Mouse (Mus musculus): ENCODE measurements at regions not wholly inside any gene's neighbourhood (a gene's known extent, or its start where the extent isn't known, plus 50 kb on each side); places are given as distances from the start of the nearest gene placed in this dataset.

DNA sequence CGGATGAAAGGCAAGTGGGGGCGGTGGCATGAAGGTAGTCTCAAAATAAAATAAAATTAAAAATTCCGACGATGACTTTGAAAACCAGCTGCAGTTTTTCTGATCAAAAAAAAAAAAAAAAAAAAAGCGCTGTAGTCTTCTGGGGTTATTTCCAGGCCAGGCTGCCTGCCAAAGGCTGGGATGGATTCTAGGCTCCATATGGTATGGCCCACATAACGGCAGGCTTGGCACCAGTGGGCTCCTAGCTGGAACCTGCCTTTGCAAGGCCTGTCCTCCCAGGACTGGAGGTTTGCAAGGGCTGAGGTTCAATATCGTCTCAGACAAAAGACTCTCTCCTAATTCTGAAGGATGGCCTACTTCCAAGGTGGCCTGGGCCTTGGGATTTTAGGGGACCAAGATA, 280.6 kb upstream of the Tbx3 start:
- no peak for DNase-seq (ENCODE audit: low spot score in 2 of 2)

DNA sequence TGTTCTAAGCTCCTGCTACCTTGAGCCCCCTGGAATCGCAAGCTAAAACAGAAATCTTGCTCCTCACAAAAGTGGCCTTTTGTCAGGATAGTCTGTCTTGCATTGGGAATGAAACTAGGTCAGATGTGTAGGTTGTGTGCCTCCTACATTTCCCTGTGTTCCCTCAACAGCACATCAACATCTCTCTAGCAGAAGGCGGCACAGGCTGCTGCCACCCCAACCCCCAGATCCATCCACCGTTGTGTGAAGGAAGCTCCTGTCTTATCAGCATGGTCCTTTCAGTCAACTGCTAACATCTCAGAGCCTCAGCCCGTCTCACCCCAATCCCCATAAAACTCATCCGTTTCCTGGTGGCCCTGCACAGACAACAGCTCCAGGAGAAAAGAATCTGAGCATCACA, 272.0 kb upstream of the Tbx3 start:
- no peak for DNase-seq (ENCODE audit: low spot score in 2 of 2)

GRCm38 (mm10) chr5:119400223-119400935, 270.1 kb upstream of the Tbx3 start:
- peak in 1 of 2 experiments; percentile 12 for DNase-seq (ENCODE audit: low spot score in 2 of 2)

DNA sequence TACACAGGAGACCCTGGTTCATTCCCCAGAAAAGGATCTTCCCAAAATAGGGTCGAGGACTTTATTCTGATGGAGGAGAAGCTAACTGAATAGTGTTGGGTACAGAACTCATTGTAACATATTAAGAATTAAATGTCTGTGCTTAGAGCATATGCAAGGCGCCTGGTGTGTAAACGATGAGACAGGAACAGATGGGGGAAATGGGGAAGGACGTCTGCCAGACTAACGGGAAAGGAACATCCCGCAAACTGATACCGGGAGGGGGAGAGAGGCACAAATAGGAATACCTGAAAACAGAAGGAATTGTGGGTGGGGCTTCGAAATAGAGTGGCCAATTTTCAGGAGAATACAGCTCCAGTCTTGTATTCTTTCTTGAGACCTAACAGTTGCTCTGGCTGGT, 268.6 kb upstream of the Tbx3 start:
- DNase-seq (ENCODE audit: low spot score in 2 of 2) = no peak

- peak; percentile 5 to 16 for DNase-seq (ENCODE audit: low spot score in 2 of 2)
Measured at GRCm38 (mm10) chr5:119402651-119403050, 267.8 kb upstream of the Tbx3 start.

DNA sequence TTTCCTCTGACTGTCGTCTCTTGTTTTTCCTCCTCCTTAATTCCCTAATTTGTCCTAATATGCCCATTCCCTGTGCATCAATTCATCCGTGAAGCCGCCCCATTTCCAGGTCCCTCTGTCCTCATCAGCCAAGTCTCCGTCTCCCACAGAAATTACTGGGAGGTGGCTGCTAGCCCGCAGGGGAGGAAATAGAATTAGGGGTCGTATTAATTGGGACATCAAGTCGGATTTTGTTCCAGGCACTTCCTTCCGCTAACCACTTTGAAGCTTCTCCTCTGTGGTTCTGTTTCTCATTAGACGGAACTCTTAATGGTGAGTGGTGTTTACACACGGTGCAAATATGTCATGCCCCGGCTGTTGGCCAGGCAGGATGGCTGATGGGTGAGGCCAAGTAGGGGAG, 259.5 kb upstream of the Tbx3 start:
- no peak for DNase-seq (ENCODE audit: low spot score in 2 of 2)

- no peak for DNase-seq (ENCODE audit: low spot score in 2 of 2)
Measured at GRCm38 (mm10) chr5:119415835-119416234, 254.6 kb upstream of the Tbx3 start.

DNA sequence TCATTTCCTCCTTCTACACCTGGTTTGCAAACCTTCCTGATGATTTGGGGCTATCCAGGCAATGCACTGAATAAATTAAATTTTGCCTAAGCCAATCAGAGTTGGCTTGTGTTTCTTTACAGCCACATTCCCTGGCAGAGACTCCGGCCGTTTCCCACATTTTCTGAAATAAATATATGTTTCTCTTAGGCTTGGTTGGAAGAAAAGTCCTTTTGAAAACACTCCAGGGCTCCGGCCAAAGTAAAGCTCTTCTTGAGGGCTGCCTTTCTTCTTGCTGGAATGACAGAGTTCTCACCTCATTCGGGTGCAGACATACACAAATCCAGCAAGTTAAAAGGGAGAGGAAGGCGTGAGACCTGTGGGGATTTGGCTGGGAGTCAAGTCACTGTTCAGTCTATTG, 252.0 kb upstream of the Tbx3 start:
- no peak for DNase-seq (ENCODE audit: low spot score in 2 of 2)

DNA sequence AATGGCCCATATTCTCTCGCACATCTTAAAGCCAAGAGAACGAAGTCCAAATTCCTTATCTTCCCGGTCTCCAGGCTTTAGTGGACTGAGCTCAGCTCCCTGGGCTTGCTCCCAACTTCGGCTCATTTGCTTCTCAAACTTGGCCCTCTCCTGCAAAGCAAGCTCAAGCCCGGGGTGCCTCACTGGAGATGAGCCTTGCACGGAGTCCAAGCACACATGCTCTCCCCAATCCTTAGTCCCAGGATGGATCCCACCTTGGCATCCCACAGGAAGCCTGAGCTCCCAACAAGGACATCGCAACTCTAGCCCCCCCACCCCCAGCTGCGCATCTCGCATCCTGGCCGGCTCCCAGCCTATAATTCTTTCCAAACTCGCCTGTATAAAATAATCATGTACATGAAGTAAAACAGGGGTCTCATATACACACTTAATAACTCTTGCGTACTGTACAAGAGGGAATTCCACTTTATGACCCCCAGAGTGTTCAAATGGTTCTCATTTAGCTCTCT, 242.9 kb upstream of the Tbx3 start:
- DNase-seq (ENCODE audit: low spot score in 2 of 2) = peak; percentile 8 to 15

GRCm38 (mm10) chr5:119431271-119431756, 239.2 kb upstream of the Tbx3 start:
- no peak for DNase-seq (ENCODE audit: low spot score in 2 of 2)

DNA sequence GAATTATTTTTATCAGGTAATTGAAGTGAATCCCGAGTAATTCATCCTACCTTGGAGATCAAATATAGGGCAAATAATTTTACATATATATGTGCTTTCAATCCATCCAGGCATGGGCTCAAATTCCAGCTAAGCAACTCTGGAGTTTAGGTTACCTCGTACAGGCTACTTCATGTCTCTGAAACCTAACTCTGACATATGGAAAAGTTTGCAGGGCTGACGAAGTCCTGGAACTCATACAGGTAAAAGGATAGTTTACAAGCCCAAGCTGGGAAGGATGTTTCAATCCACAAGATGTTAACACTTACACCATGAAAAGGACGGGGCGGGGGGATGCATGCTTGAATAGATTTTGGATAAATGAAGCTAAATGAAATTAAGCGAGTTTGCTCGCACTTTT, 235.9 kb upstream of the Tbx3 start:
- no peak for DNase-seq (ENCODE audit: low spot score in 2 of 2)

GRCm38 (mm10) chr5:119448494-119448893, 222.0 kb upstream of the Tbx3 start:
- no peak for DNase-seq (ENCODE audit: low spot score in 2 of 2)

- DNase-seq (ENCODE audit: low spot score in 2 of 2) = peak in 1 of 2 experiments; percentile 16
Measured at GRCm38 (mm10) chr5:119449166-119449565, 221.3 kb upstream of the Tbx3 start.

- no peak for DNase-seq (ENCODE audit: low spot score in 2 of 2)
Measured at GRCm38 (mm10) chr5:119459751-119460150, 210.7 kb upstream of the Tbx3 start.

GRCm38 (mm10) chr5:119462659-119463530, 207.6 kb upstream of the Tbx3 start:
- DNase-seq (ENCODE audit: low spot score in 2 of 2) = no peak

- DNase-seq (ENCODE audit: low spot score in 2 of 2) = no peak
Measured at GRCm38 (mm10) chr5:119464553-119464952, 205.9 kb upstream of the Tbx3 start.

- no peak for DNase-seq (ENCODE audit: low spot score in 2 of 2)
Measured at GRCm38 (mm10) chr5:119467346-119468085, 203.0 kb upstream of the Tbx3 start.

GRCm38 (mm10) chr5:119477926-119478325, 192.5 kb upstream of the Tbx3 start:
- DNase-seq (ENCODE audit: low spot score in 2 of 2) = peak; percentile 9 to 15

DNA sequence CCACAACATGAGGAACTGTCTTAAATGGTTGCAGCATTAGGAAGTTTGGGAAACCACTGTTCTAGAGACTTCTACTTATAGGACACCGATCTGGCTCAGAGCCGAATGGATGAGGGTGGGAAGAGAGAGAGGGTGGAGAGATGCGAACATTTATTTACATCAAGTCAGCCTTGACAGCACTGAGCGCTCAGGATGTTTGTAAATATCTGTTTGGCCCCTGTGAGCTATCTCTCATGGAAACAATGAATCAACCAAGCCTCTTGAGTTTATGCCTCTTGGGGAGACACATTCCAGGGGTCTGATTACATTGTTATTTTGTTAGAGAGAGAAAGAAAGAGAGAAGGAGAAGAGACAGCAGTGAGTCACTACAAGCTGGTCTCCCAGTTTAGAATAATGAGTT, 192.1 kb upstream of the Tbx3 start:
- no peak for DNase-seq (ENCODE audit: low spot score in 2 of 2)

GRCm38 (mm10) chr5:119480191-119481190, 190.0 kb upstream of the Tbx3 start:
- no peak for DNase-seq (ENCODE audit: low spot score in 2 of 2)

DNA sequence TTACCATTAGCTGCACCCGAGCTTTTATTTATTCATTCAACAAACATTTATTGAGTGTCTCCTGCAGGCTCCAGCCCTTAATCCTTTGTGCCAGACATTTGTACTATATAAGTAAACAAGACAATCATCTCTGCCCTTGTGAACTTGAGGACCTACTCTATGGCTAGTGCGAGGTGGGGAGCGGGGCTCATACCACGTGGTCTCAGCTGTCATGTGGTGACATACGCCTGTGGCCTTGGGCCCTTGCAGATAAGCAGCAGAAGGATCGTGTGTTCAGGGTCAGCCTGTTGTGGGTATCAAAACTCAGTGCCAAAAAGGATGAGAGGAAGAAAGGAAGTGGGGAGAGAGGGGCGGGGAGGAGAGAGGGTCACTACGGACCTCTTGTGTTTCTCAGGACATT, 186.8 kb upstream of the Tbx3 start:
- no peak for DNase-seq (ENCODE audit: low spot score in 2 of 2)
